Mouse (Mus musculus) bone marrow, adult 2 months (tissue): ENCODE data around the gene Gm28710. TPM values are rescaled to one million over a fixed set of nuclear protein-coding genes. Genes with fewer than 3 reads are reported as not detected.

Experiments
- H3K27ac ChIP-seq: fragments of 200-500 bp; 2 replicates; pipeline ENCODE4 v1.5.1; 2012; ENCODE audit warnings: low read depth, mild to moderate bottlenecking, control low read depth, inconsistent platforms, low read length; ENCODE audit not compliant: control insufficient read depth, poor library complexity, insufficient read depth
- H3K4me1 ChIP-seq: fragments of 200-500 bp; 2 replicates; pipeline ENCODE4 v1.6.1; 2011; ENCODE audit warnings: low read length; ENCODE audit not compliant: control insufficient read depth, insufficient read depth
- H3K4me3 ChIP-seq: fragments of 200-500 bp; replicated peaks from 2 replicates; pipeline ENCODE3; 2011; ENCODE audit warnings: mild to moderate bottlenecking, low read depth, low read length, control low read depth; ENCODE audit not compliant: control insufficient read depth
- CTCF ChIP-seq: fragments of 200-500 bp; IDR thresholded peaks from 2 replicates; pipeline ENCODE4 v1.5.1; 2011; ENCODE audit warnings: low read length, control low read depth; ENCODE audit not compliant: control insufficient read depth, insufficient read depth
- POLR2A ChIP-seq: fragments of 200-500 bp; IDR thresholded peaks from 2 replicates; pipeline ENCODE4 v1.6.1; 2011; ENCODE audit warnings: low read depth, mild to moderate bottlenecking, control low read depth, low read length, borderline replicate concordance; ENCODE audit not compliant: control insufficient read depth
- WGBS: fragments of 180-500 bp; shearing (Covaris S2); methylation state at CpG from one replicate; pipeline ENCODE4 v1.1.7; 2018; 5-methylcytosine and 5-hydroxymethylcytosine counted together
- polyA plus RNA-seq: library from polyadenylated mRNA; stranded (reverse); fragments of >200 nt; gene quantifications from 2 replicates; pipeline ENCODE4 v1.2.4, GENCODE M21; 2011; ENCODE audit warnings: low replicate concordance; ENCODE audit not compliant: missing spikeins, insufficient read depth, insufficient read length

The Gm28710 gene
- polyA plus RNA-seq = not detected in 2 replicates

- Histone ChIP-seq H3K4me3 (no peak within 1 kb of the TSS), H3K27ac (no peak within 1 kb of the TSS), H3K4me1 (no peaks in the 10 kb centered on the region)
- WGBS = 84% methylated on average over 4 of the region's 4 CpGs
- TF ChIP-seq POLR2A (no peak), CTCF (no peak)
Measured at GRCm38 (mm10) chr5:16791243-16791860, at the start of gene Gm28710. TSS of gene Gm28710 (plus strand) at chr5:16791810.

- Histone ChIP-seq H3K4me1 (no peaks in the 10 kb centered on the region), H3K27ac (no peak overlapping the region), H3K4me3 (no peak overlapping the region)
- TF ChIP-seq POLR2A = no peak
- TF ChIP-seq CTCF = no peak
- WGBS = 67% methylated on average over 2 of the region's 2 CpGs
Measured at GRCm38 (mm10) chr5:16777176-16777575, 14.4 kb upstream of the Gm28710 start.

- WGBS = 86% methylated on average over 6 of the region's 6 CpGs
- Histone ChIP-seq H3K4me3 (no peak overlapping the region), H3K27ac (no peak overlapping the region), H3K4me1 (no peaks in the 10 kb centered on the region)
- TF ChIP-seq POLR2A (no peak), CTCF (no peak)
Measured at GRCm38 (mm10) chr5:16778610-16779172, 12.9 kb upstream of the Gm28710 start.

- WGBS = 77% methylated on average over 4 of the region's 4 CpGs
Measured at GRCm38 (mm10) chr5:16785627-16786026, 6.0 kb upstream of the Gm28710 start.

GRCm38 (mm10) chr5:16794972-16795371, 3.4 kb downstream of the Gm28710 start:
- no peak for TF ChIP-seq POLR2A
- no peak for TF ChIP-seq CTCF
- no peak overlapping the region for H3K27ac ChIP-seq
- H3K4me3 ChIP-seq = no peak overlapping the region
- H3K4me1 ChIP-seq = no peaks in the 10 kb centered on the region
- 85% methylated on average over 6 of the region's 6 CpGs for WGBS

More at GRCm38 (mm10) chr5:16785627-16786026, 6.0 kb upstream of the Gm28710 start:
- no peak overlapping the region for H3K4me3 ChIP-seq
- no peak overlapping the region for H3K27ac ChIP-seq
- no peaks in the 10 kb centered on the region for H3K4me1 ChIP-seq
- TF ChIP-seq CTCF = no peak
- no peak for TF ChIP-seq POLR2A

GRCm38 (mm10) chr5:16802726-16803125, 11.1 kb downstream of the Gm28710 start:
- Histone ChIP-seq H3K4me3 (no peak overlapping the region), H3K27ac (no peak overlapping the region), H3K4me1 (no peaks in the 10 kb centered on the region)
- TF ChIP-seq CTCF (no peak), POLR2A (no peak)
- 86% methylated on average over 4 of the region's 4 CpGs for WGBS

GRCm38 (mm10) chr5:16838991-16839390, 47.4 kb downstream of the Gm28710 start:
- TF ChIP-seq CTCF = no peak
- no peak for TF ChIP-seq POLR2A
- Histone ChIP-seq H3K4me3 (no peak overlapping the region), H3K27ac (no peak overlapping the region), H3K4me1 (no peaks in the 10 kb centered on the region)

- H3K27ac ChIP-seq = no peak overlapping the region
- WGBS = 36% methylated on average over 2 of the region's 2 CpGs
- no peak overlapping the region for H3K4me3 ChIP-seq
- no peaks in the 10 kb centered on the region for H3K4me1 ChIP-seq
- TF ChIP-seq POLR2A = no peak
- TF ChIP-seq CTCF = no peak
Measured at GRCm38 (mm10) chr5:16869309-16869915, 77.8 kb downstream of the Gm28710 start.
